Mouse (Mus musculus): Measurements from ENCODE around the gene Fip1l1. TPM values are rescaled to one million over a fixed set of nuclear protein-coding genes. Genes with fewer than 3 reads are reported as not detected.

The Fip1l1 gene
- polyA plus RNA-seq, 1 experiment, result 50.5 TPM

- 56% methylated on average over 3 of the region's 3 CpGs for WGBS
- no peak for TF ChIP-seq POLR2A (IDR thresholded peaks at IDR 0.05; ENCODE audit: borderline replicate concordance, control insufficient read depth, low read depth, low read length)
- no peak for TF ChIP-seq CTCF (IDR thresholded peaks at IDR 0.05; ENCODE audit: control insufficient read depth, insufficient read depth, low read length)
- Histone ChIP-seq H3K4me1 (ENCODE audit: control insufficient read depth, insufficient read depth, low read length) (no peaks in the 10 kb centered on the region), H3K27ac (ENCODE audit: control insufficient read depth, insufficient read depth, low read depth, low read length, poor library complexity) (no peak overlapping the region), H3K4me3 (replicated peaks; ENCODE audit: control insufficient read depth, low read depth, low read length) (no peak overlapping the region)
These were observed 83.4 kb downstream of the Fip1l1 start for GRCm38 (mm10) chr5:74618573-74619059.

- no peak overlapping the region for H3K27ac ChIP-seq (ENCODE audit: control insufficient read depth, insufficient read depth, low read depth, low read length, poor library complexity)
- no peak overlapping the region for H3K4me3 ChIP-seq (replicated peaks; ENCODE audit: control insufficient read depth, low read depth, low read length)
- WGBS, result 87% methylated on average over 7 of the region's 7 CpGs
- no peak for TF ChIP-seq POLR2A (IDR thresholded peaks at IDR 0.05; ENCODE audit: borderline replicate concordance, control insufficient read depth, low read depth, low read length)
- no peak for TF ChIP-seq CTCF (IDR thresholded peaks at IDR 0.05; ENCODE audit: control insufficient read depth, insufficient read depth, low read length)
- no peaks in the 10 kb centered on the region for H3K4me1 ChIP-seq (ENCODE audit: control insufficient read depth, insufficient read depth, low read length)
These were observed 86.6 kb downstream of the Fip1l1 start for GRCm38 (mm10) chr5:74621691-74622470.

GRCm38 (mm10) chr5:74623316-74624000 lies 88.2 kb downstream of the Fip1l1 start:
- 89% methylated on average over 14 of the region's 14 CpGs for WGBS
- no peak overlapping the region for H3K27ac ChIP-seq (ENCODE audit: control insufficient read depth, insufficient read depth, low read depth, low read length, poor library complexity)
- no peaks in the 10 kb centered on the region for H3K4me1 ChIP-seq (ENCODE audit: control insufficient read depth, insufficient read depth, low read length)
- no peak overlapping the region for H3K4me3 ChIP-seq (replicated peaks; ENCODE audit: control insufficient read depth, low read depth, low read length)
- TF ChIP-seq POLR2A (IDR thresholded peaks at IDR 0.05; ENCODE audit: borderline replicate concordance, control insufficient read depth, low read depth, low read length) (no peak), CTCF (IDR thresholded peaks at IDR 0.05; ENCODE audit: control insufficient read depth, insufficient read depth, low read length) (no peak)

- H3K4me1 ChIP-seq (ENCODE audit: control insufficient read depth, insufficient read depth, low read length), result no peaks in the 10 kb centered on the region
- TF ChIP-seq POLR2A (IDR thresholded peaks at IDR 0.05; ENCODE audit: borderline replicate concordance, control insufficient read depth, low read depth, low read length) (no peak), CTCF (IDR thresholded peaks at IDR 0.05; ENCODE audit: control insufficient read depth, insufficient read depth, low read length) (no peak)
- H3K27ac ChIP-seq (ENCODE audit: control insufficient read depth, insufficient read depth, low read depth, low read length, poor library complexity), result no peak overlapping the region
- no peak overlapping the region for H3K4me3 ChIP-seq (replicated peaks; ENCODE audit: control insufficient read depth, low read depth, low read length)
- WGBS, result 61% methylated on average over 5 of the region's 5 CpGs
These were observed 89.1 kb downstream of the Fip1l1 start for GRCm38 (mm10) chr5:74624385-74624784.

GRCm38 (mm10) chr5:74628001-74628400 lies 92.8 kb downstream of the Fip1l1 start:
- no peaks in the 10 kb centered on the region; the same call in 1 of the 2 replicates for H3K4me1 ChIP-seq (ENCODE audit: control insufficient read depth, insufficient read depth, low read length)
- no peak for TF ChIP-seq POLR2A (IDR thresholded peaks at IDR 0.05; ENCODE audit: borderline replicate concordance, control insufficient read depth, low read depth, low read length)
- TF ChIP-seq CTCF (IDR thresholded peaks at IDR 0.05; ENCODE audit: control insufficient read depth, insufficient read depth, low read length), result no peak
- no peak overlapping the region for H3K27ac ChIP-seq (ENCODE audit: control insufficient read depth, insufficient read depth, low read depth, low read length, poor library complexity)
- H3K4me3 ChIP-seq (replicated peaks; ENCODE audit: control insufficient read depth, low read depth, low read length), result no peak overlapping the region
- WGBS, result 82% methylated on average over 12 of the region's 12 CpGs

- H3K4me1 ChIP-seq (ENCODE audit: control insufficient read depth, insufficient read depth, low read length), result no peaks in the 10 kb centered on the region; the same call in 1 of the 2 replicates
- TF ChIP-seq POLR2A (IDR thresholded peaks at IDR 0.05; ENCODE audit: borderline replicate concordance, control insufficient read depth, low read depth, low read length) (no peak), CTCF (IDR thresholded peaks at IDR 0.05; ENCODE audit: control insufficient read depth, insufficient read depth, low read length) (no peak)
- WGBS, result 60% methylated on average over 17 of the region's 17 CpGs
- no peak overlapping the region for H3K4me3 ChIP-seq (replicated peaks; ENCODE audit: control insufficient read depth, low read depth, low read length)
- no peak overlapping the region for H3K27ac ChIP-seq (ENCODE audit: control insufficient read depth, insufficient read depth, low read depth, low read length, poor library complexity)
These were observed 97.3 kb downstream of the Fip1l1 start for GRCm38 (mm10) chr5:74632369-74633114.

GRCm38 (mm10) chr5:74633453-74633852 lies 98.2 kb downstream of the Fip1l1 start:
- 81% methylated on average over 6 of the region's 6 CpGs for WGBS
- TF ChIP-seq POLR2A (IDR thresholded peaks at IDR 0.05; ENCODE audit: borderline replicate concordance, control insufficient read depth, low read depth, low read length), result no peak
- TF ChIP-seq CTCF (IDR thresholded peaks at IDR 0.05; ENCODE audit: control insufficient read depth, insufficient read depth, low read length), result no peak
- H3K4me3 ChIP-seq (replicated peaks; ENCODE audit: control insufficient read depth, low read depth, low read length), result no peak overlapping the region
- H3K27ac ChIP-seq (ENCODE audit: control insufficient read depth, insufficient read depth, low read depth, low read length, poor library complexity), result no peak overlapping the region
- H3K4me1 ChIP-seq (ENCODE audit: control insufficient read depth, insufficient read depth, low read length), result no peaks in the 10 kb centered on the region; the same call in 1 of the 2 replicates

GRCm38 (mm10) chr5:74634391-74634790 lies 99.1 kb downstream of the Fip1l1 start:
- TF ChIP-seq POLR2A (IDR thresholded peaks at IDR 0.05; ENCODE audit: borderline replicate concordance, control insufficient read depth, low read depth, low read length) (no peak), CTCF (IDR thresholded peaks at IDR 0.05; ENCODE audit: control insufficient read depth, insufficient read depth, low read length) (no peak)
- no peaks in the 10 kb centered on the region; the same call in 1 of the 2 replicates for H3K4me1 ChIP-seq (ENCODE audit: control insufficient read depth, insufficient read depth, low read length)
- no peak overlapping the region for H3K27ac ChIP-seq (ENCODE audit: control insufficient read depth, insufficient read depth, low read depth, low read length, poor library complexity)
- WGBS, result 81% methylated on average over 3 of the region's 3 CpGs
- H3K4me3 ChIP-seq (replicated peaks; ENCODE audit: control insufficient read depth, low read depth, low read length), result no peak overlapping the region

Measured in bone marrow, adult 2 months (tissue).